Mouse (Mus musculus) olfactory bulb, adult 2 months (tissue): Measurements from ENCODE around the gene Kif18a.

ENCODE experiments used
- CTCF ChIP-seq: fragments of 200-500 bp; IDR thresholded peaks from 2 replicates; pipeline ENCODE4 v1.5.1; 2012; ENCODE audit warnings: low read depth, mild to moderate bottlenecking, low read length, moderate library complexity; ENCODE audit not compliant: insufficient read depth
- POLR2A ChIP-seq: fragments of 200-500 bp; IDR thresholded peaks from 2 replicates; pipeline ENCODE4 v1.6.1; 2012; ENCODE audit warnings: mild to moderate bottlenecking, low read depth, low read length, moderate library complexity; ENCODE audit not compliant: insufficient read depth

- TF ChIP-seq POLR2A (no peak), CTCF (no peak)
These were observed 46.7 kb upstream of the Kif18a start for GRCm38 (mm10) chr2:109233876-109234275.
